Mouse (Mus musculus): Measurements from ENCODE around the gene Adipor1.
"Not testable (repeated sequence)": the region's sequence is repeated elsewhere in the genome, so short reads cannot be mapped to it uniquely, and the experiment has no call there.

Gene Adipor1

DNA sequence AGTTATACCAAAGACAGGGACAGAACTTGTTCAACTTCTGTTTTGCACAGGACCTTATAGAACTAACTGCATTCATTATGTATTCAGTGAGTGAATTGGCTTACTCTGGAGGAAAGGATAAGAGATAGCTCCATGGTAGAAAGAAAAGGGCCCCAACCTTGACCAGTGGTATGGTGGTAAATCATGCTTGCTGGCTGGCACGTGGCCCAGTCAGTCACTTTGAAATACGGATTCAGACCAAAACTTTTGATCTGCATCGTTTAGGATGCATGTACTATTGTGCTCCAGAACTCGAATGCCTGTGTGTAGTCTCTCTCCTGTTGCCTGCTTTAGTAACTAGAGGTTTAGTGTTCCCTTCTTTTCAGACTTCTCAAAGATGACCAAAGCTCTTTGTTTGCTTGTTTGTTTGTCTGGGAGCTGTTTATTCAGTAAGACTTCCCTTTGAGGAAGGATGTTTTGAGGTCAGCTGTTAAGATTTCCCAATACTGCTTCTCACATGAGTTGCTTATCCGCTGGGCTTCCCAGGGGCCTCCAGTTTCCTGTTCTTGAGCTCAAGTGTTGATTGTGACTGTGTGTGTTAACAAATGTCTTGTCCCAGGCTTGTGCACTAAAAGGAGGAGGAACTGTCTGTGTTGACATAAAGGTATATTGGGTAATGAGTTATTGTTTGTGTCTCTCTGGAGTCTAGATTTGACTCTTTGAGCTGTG lies 4.7 kb downstream of the Adipor1 start:
- no peak for DNase-seq

DNA sequence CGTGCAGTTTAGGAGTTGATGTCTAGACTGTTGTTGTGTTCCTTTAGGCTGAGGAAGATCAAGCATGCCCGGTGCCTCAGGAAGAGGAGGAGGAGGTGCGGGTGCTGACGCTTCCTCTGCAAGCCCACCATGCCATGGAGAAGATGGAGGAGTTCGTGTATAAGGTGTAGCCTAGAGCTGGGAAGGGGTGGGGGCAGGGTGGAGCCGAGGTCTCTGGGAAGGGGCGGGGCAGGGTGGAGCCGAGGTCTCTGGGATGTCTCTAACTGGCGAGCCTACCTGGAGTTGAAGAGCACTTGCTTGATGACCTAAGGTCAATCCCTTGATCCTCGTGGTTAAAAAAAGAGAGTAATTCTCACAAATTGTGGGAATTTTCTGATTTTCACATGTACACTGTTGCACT lies 8.7 kb downstream of the Adipor1 start:
- no peak for DNase-seq

DNA sequence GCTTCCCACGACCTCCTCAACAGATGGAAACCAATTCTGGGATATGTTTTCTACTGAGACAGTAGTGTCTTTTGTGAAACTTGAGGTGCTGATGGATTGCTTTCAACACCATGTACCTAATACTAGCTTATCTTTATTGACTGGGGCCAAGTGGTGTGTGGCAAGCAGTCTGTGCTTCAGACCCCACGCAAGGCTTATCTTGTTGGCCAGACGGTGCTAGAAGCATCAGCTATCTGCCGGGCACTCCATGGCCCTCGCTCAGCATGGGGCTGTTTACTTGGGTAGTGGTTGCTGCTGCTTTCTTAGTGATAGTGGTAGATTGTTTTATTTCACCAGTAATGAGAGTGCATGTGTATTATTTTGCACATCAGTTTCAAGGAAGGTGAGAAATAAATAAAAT lies 11.1 kb downstream of the Adipor1 start:
- DNase-seq = no peak

DNA sequence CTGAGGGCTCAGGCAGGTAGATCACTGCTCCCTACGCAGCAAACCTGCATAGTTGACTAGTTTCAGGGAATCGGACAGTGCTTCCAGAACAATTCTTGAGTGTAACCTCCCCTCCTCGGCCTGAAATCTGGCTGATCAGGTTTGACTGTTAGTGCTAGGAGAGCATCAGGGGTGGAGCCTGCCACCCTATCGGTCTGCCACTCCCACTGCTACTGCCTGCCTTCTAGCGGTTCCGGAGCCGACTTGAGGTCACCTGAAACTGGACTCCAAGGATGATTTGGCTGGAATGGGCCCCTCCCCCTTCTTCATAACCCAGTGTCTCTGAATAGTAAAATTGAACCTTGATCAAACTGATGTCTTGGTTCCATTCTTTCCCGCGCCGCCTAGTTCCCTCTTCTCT lies 17.8 kb downstream of the Adipor1 start:
- DNase-seq = no peak

DNA sequence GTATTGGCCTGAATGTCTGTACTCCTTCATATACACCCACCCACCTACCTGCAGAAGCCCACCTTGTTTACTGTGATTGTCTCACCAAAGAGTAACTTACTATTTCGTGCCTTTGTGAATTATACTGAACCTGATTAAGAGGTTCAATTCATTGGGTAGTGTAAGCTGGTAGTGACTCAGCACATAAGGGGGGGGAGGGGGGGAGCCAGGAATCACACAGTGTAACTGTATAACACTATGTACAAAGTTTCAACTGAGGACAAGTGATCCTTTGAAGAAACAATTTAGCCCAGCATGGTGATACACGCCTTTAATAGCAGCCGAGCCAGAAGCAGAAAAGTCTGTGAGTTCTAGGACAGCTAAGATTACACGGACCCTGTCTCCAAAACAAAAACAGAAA lies 18.3 kb downstream of the Adipor1 start:
- no peak for DNase-seq

DNA sequence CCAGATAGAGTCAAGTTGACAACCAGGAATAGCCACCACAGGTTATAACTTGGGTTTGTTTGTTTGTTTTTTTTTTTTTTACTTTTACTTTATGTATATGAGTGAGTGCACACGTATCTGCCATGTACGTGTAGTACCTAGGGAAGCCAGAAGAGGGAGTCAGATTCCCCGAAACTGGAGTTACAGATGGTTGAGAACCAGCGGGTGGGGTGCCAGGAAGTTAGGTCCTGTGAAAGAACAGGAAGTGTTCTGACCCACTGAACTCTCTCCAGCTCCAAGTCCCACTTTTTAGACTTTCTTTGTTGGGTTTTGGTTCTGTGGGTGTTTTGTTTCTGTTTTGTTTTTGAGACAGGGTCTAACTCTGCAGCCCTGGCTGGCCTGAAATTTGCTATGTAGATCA lies 20.2 kb downstream of the Adipor1 start:
- DNase-seq = no peak

DNA sequence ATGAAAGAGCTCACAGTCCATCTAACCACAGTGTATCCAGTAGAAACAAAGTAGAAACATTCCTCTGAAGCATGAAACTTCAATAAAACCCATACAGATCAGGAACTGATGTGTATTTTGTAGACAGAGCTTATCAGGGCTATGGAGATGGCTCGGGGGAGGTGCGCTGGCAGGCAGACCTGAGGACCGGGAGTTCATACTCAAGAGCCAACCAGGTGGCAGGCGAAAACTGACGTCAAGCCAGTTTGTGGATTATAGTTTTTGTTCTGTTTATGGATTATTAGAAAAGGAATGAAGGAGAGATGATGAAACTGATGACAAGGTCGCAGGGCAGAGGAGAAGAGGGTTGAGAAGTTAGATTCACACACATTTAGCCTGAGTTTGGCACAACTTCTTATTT lies 25.3 kb downstream of the Adipor1 start:
- no peak for DNase-seq

DNA sequence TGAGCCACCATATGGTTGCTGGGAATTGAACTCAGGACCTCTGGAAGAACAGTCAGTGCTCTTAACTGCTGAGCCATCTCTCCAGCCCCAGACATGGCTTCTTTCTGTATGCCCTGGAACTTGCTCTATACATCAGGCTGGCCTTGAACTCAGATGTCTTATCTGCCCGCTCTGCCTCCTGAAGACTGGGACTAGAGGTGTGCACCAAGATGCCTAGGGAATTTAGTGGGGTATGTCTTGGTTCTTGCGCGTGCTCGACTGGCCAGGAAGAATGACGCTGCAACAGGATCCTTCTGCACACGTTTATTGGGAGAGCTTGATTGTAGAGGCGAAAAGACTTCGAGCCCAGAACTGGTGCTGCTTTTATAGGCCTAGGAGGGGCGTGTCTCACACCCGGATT lies 26.6 kb downstream of the Adipor1 start:
- not testable (repeated sequence) for DNase-seq

DNA sequence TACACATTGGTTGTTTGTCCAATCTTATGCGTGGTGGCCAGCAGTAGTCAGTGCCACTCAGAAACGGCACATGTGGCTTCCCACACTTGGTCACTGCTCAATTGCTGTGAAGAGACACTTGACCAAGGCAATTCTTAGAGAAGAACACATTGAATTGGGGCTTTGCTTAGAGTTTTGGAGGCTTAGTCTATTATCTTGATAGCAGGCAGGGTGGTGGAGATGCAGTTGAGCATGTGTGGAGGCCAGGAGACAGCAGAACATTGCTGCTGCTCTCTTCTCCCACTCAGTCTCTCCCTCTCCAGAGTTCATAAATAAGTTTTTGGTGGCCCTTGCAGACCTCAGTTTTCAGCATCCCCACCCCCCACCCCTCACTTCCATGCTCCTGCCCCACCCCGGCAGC lies 27.2 kb downstream of the Adipor1 start:
- DNase-seq = no peak

DNA sequence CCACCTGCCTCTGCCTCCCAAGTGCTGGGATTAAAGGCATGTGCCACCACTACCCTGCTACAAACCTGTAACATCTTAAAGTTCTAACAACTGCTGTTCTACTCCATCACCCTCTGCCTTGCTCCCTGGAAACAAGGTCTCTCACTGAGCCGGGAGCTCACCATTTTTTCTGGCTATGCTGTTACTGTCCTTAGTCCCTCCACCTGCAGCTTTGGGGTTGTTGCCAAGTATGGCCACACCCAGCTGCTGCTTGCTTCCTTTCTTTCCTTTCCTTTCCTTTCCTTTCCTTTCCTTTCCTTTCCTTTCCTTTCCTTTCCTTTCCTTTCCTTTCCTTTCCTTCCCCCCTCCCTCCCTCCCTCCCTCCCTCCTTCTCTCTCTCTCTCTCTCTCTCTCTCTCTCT lies 28.1 kb downstream of the Adipor1 start:
- not testable (repeated sequence) for DNase-seq

DNA sequence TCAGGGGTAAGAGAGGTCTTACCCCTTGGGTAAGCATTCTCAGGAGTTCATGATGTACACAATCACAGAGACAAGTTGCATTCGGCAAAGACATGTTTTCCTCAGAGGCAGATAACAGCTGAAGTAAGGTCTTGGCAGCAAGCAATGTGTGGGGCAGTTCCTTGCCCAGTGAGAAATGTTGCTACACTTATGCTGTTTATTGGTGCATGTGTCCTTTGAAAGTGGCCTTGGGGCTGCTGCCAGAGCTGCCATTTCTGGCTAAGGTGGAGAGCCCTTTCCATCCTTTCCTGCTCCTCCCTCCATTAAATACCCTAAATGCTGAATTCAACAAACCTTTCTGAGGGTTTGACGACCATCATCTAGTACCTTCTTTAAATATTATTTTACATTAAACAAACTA lies 30.2 kb downstream of the Adipor1 start:
- DNase-seq = no peak

DNA sequence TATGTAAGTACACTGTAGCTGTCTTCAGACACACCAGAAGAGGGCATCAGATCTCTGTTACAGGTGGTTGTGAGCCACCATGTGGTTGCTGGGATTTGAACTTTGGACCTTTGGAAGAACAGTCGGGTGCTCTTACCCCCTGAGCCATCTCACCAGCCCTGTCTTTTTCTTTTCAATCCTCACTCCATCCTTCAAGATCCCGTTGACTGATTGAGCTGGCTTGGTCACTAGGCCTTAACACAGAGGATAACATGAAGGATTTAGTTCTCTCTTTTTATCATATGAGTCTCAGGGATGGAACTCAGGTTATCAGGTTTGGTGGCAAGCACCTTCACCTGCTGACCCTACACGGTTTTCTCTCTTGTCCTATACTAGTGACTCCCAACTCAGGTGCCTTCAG lies 33.4 kb downstream of the Adipor1 start:
- not testable (repeated sequence) for DNase-seq

DNA sequence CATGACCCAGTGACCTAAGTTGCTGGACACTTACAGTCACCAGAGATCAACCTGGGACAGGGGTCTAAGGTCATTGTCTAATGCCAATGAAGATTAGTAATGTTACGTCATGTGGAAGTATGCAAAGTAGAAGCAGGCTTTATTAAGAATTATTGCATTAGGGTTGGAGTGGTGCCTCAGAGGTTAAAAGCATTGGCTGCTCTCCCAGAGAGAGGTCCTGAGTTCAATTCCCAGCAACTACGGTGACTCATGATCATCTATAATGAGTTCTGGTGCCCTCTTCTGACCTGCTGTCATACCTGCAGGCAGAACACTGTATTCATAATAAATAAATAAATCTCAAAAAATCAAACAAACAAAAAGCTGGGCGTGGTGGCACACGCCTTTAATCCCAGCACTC lies 35.0 kb downstream of the Adipor1 start:
- DNase-seq = no peak

DNA sequence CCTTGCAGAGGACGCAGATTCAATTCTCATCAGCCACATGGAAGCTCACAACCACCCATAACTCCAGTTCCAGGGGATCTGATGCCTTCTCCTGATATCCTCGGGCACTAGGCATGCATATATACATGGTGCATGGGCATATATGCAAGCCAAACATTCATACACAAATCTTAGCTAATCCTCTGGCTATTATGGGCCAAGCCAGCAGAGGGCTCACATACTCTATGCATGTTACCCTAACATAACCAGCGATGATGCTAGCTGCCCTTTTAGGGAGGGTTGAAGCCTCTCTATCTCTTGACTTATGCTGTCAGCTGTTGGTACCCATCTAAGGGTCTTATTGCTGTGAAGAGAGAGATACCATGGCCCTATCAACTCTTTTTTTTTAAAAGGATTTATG lies 35.8 kb downstream of the Adipor1 start:
- peak in 1 of 2 experiments; percentile 17 for DNase-seq

DNA sequence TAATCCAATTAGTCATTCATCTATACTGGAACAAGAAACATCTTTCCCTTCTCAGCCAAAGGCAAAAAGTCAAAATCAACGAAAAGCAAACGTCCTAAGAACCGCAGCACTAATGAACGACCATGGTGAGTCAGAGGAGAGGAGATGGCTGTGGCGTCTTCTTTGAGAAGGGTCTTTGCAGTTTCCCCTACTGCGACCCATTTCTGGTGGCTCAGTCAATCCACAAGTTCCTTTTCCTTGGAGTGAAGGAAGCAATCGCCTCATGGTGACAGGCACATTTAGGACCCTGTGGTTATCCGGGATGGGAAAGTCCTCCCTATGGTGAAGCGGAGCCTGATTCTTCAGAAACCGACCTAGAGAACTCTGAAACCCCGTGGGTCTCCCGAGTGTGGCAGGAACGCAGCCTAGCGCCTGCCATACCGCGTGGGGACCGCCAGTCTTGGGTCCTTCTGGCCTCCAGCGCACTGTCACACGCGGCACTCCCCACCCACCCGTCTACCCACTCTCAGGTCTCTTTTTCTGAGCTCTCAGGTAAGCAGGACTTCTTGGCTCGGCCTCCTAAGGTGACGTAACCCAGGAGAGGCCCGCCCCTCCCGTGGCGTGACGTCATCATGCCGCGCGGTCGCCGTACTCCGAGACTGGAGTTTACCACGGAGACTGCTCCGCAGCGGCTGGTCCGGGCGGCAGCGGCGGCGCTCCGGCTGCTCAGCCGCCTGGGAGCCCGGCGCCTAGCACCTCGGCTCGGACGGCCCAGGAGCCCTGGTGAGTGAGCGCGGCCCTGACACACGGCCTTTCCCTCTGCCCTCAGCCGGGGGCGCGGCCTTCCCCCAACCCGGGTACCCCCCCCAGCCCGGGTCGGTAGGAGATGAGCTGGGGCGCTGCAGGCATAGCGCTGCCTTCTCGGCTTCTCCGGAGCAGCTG lies 40.0 kb downstream of the Adipor1 start, which contains the start of gene Klhl12:
TSS of gene Klhl12 (plus strand) at position 628 of the 921 bp plus-strand sequence.
- peak; percentile 91 to 93 for DNase-seq

DNA sequence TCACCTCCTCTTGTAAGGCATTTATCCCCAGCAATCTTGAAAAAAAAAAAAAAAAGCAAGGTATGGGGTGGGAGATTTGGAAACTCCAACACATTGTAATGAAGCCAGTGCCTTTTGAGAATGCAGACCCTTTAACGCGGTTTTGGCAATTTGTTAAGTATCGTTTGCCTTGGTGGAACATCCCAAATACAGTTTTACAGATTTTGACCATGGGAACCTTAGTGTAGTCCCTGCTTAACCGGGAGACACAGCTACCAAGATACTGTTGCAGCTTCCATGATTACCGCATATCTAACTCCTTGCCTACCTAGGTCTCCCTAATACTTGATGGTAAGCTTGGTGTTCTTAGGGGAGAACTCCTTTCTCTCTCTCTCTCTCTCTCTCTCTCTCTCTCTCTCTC lies 40.9 kb downstream of the Adipor1 start:
- DNase-seq = no peak

DNA sequence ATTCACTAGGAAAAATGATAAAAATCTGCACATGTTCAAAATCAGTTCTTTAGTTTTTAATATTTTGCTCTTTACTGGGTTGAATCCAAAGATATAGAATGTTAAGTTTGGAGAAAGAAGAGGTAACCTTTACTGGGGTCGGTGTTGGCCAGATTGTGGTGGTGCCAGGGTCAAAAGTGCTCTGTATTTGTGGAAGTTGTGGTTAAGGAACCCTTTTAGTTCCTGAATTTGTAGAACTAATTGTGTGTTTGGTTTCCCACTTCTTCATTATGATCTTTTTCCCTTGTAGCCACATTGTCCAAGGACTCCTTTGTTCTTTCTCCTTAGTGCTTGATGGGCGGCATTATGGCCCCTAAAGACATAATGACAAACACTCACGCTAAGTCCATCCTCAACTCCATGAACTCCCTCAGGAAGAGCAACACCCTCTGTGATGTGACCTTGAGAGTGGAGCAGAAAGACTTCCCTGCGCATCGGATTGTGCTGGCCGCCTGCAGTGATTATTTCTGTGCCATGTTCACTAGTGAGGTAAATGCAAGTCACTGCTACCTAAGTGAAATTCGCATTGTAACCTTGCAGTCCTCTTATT lies 43.1 kb downstream of the Adipor1 start:
- DNase-seq = no peak

DNA sequence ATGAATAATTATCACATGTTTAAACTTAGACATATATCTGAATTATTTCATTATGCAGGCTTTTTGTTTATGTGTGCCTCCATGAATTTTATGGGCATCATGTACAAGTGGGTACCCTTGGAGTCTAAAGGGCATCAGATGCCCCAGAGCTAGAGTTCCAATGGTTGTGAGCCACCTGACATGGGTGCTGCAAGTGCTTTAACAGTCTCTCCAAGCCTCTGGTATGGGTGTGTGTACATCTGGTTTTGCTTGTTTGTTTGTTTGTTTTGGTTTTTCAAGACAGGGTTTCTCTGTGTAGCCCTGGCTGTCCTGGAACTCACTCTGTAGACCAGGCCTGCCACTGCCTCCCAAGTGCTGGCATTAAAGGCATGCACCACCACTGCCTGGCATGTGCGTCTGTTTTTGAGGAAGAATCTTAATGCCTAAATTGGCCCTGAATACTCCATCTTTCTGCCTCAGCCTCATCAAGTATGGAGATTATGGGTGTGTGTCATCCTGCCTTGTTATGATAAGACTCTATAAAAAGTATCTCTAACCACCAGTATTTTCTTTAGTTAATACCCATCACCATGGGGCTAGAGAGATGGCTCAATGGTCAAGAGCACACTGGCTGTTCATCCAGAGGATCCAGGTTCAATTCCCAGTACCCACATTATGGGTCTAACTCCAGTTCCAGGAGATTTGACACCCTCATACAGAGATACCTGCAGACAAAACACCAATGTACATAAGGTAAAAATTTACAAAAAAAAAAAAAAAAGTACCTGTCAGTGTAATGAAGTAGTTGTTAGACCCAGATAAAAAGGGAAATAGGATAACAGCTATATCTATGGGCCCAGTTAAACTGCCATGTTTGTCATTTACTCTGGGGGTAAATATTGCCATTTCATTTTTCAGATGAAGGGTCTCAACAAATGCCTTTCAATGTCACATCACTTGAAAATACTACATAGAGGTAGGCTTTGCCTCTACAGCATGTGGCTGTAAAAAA lies 45.4 kb downstream of the Adipor1 start:
- no peak for DNase-seq

Data from thymus, adult 18-20 months (tissue).